Mouse (Mus musculus) cerebellum, adult (tissue): ENCODE data around the gene Hist1h2ae.
A peak's percentile ranks its signal among the peaks of the same experiment; 100 is the strongest.
"Not testable (repeated sequence)": the region's sequence is repeated elsewhere in the genome, so short reads cannot be mapped to it uniquely, and the experiment has no call there.

ENCODE experiments used
- ATAC-seq: cut with Nextera tagmentation; 2 replicates; pipeline ENCODE4 v1.9.2; 2017; ENCODE audit warnings: mild to moderate bottlenecking, moderate library complexity, mixed read lengths; ENCODE audit not compliant: insufficient number of reproducible peaks, low FRiP score, low TSS enrichment

The Hist1h2ae gene

GRCm38 (mm10) chr13:23585029-23585441 lies 14.0 kb upstream of the Hist1h2ae start:
- no peak for ATAC-seq

- no peak for ATAC-seq
Measured at GRCm38 (mm10) chr13:23584331-23584730, 13.3 kb upstream of the Hist1h2ae start.

DNA sequence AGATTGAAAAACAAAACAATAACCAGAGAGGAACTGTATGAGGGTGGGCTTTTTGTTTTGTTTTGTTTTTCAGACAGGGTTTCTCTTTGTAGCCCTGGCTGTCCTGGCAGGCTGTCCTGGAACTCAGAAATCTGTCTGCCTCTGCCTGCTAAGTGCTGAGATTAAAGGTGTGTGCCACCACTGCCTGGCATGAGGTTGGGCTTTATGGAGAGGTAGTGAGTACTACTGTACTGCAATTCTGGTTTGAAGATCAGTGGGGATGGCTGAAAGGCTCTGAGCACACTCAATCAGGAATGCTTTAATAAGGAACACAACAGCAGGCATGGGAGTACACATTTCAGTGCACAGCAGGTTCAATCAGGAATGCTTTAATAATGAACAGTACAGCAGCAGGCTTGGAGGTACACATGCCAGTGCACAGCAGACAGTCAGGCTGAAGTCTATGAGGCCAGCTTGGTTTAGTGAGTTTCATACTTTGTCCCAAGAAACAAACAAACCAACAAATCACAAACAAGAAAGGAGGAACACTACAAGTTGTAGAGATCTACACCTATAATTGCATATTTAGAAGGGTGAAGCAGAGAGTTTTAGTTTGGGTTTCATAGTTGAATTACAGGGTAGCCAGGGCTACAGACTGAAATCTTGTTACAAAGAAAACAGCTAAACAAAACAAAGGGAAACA lies 12.5 kb upstream of the Hist1h2ae start:
- ATAC-seq, result no peak

DNA sequence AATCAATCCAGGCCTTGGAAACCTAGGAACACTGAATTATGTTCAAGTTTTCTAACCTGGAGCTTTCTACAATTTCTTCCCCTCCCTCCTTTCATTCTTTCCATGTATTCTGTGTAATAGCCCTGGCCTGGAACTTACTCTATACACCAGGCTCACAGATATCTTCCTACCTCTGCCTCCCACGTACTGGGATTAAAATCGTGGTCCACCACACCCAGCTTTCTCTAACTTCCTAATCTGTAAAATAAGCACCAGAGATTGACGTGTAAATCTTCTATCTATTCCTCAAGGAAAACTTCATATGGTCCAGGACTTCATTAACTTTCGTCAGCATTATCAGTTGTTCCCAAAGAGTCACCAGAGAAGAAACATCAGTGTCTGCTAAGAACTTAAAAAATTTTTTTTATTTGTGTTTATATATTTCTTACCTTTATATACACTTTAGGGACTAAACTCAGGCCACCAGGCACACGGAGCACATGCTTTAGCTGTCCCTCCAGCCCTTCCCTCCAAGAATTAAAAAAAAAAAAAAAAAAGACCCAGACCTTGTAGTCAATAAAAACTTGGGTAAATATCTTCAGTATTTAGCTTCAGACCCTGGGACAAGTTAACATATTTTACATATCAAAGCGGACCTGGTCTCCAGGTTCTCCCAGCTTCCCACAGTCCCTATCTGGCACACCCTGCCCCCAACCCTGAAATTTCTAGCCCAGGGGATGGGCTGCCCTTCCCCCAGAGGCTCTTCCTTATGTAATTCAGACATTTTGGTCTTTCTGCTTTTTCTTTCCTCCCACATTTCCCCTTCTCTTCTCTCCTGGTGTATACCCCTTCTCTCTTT lies 11.4 kb upstream of the Hist1h2ae start:
- ATAC-seq, result no peak

- peak; percentile 89 for ATAC-seq
Measured at GRCm38 (mm10) chr13:23581408-23582218, 10.6 kb upstream of the Hist1h2ae start, which contains the start of gene Hist1h4d. Gene Hist1h4d, plus strand, starts transcription at chr13:23581598.

DNA sequence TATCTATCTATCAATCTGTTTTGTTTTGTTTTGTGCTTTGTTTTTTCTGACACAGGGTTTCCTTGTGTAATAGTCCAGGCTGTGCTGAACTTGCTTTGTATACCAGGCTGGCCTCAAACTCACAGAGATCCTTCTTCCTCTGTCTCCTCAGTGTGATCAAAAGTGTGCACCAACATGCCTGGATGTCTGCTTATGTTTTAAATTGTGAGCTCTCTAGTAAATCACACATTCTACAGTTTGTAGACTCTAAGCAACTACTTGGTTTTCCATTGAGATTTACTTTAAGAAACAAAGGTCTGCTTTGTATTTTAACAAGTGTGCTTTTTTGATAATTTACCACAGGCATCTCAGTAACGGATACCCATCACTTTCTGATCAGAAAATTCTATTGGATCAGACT lies 6.8 kb upstream of the Hist1h2ae start:
- ATAC-seq, result no peak

- no peak for ATAC-seq
Measured at GRCm38 (mm10) chr13:23576906-23577639, 6.1 kb upstream of the Hist1h2ae start.

GRCm38 (mm10) chr13:23576351-23576881 lies 5.4 kb upstream of the Hist1h2ae start:
- ATAC-seq, result no peak

DNA sequence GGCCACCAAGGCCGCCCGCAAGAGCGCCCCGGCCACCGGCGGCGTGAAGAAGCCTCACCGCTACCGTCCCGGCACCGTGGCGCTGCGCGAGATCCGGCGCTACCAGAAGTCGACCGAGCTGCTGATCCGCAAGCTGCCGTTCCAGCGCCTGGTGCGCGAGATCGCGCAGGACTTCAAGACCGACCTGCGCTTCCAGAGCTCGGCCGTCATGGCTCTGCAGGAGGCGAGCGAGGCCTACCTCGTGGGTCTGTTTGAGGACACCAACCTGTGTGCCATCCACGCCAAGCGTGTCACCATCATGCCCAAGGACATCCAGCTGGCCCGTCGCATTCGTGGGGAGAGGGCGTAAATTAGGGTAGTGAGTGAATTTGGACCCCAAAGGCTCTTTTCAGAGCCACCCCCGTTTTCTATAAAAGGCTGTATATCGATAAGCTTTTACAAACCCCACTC lies 4.9 kb upstream of the Hist1h2ae start:
- not testable (repeated sequence) for ATAC-seq

DNA sequence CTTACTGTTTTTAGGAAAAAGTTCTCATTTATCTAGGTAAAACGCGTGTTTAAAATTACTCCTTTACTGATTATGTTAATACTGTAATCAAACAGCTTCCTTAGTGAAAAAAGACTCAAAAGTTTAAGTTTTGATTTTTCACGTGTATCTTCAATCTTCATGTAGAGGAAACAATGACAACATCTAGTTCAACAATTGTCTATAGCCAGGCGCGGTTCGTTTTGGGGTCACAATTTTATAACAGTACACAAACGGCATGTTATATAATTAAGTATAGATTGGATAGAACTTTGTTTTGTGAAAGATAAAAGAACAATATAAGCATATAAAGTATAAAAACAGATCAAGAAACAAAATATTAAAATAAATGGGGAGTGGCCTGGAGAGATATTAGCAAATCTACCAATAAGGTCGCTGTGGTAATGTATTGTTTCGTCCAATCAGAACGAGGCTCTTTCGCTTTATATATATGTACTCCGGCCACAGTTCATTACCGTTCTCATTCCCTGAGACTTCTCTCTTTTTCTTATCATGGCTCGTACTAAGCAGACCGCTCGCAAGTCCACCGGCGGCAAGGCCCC lies 4.3 kb upstream of the Hist1h2ae start, which contains the start of gene Hist1h3d:
Gene Hist1h3d, plus strand, starts transcription at position 493 of the 581 bp plus-strand sequence.
- no peak for ATAC-seq

GRCm38 (mm10) chr13:23574546-23575170 lies 3.6 kb upstream of the Hist1h2ae start:
- ATAC-seq, result not testable (repeated sequence)

GRCm38 (mm10) chr13:23573898-23574524 lies 3.0 kb upstream of the Hist1h2ae start, which contains the start of the genes Hist1h2bf and Hist1h2ad:
Gene Hist1h2bf, minus strand, starts transcription at chr13:23574196.
Gene Hist1h2ad, plus strand, starts transcription at chr13:23574381.
- ATAC-seq, result peak; percentile 90

- not testable (repeated sequence) for ATAC-seq
Measured at GRCm38 (mm10) chr13:23573034-23573897, 2.2 kb upstream of the Hist1h2ae start.

GRCm38 (mm10) chr13:23572218-23573033 lies 1.4 kb upstream of the Hist1h2ae start:
- ATAC-seq, result no peak

DNA sequence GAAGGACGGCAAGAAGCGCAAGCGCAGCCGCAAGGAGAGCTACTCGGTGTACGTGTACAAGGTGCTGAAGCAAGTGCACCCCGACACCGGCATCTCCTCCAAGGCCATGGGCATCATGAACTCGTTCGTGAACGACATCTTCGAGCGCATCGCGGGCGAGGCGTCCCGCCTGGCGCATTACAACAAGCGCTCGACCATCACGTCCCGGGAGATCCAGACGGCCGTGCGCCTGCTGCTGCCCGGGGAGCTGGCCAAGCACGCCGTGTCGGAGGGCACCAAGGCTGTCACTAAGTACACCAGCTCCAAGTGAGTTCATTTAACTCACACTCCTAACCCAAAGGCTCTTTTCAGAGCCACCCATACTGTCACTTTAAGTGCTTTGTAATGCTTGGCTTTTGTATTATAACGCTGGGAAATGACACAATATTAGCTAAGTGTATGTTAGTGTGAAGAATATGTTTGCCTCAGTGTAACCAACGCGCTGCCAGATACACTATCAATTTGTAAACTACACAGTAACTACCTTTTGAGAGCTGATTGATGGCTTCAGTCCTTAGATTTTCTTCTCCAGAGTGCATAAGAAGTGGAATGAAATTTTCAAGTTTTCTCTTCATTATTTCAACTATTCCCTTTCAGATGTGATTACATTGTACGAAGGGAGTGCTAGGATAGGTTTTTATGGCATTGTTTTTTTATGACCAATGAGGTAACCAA lies 641 bp upstream of the Hist1h2ae start:
- ATAC-seq, result not testable (repeated sequence)
